Mouse (Mus musculus) midbrain, embryonic 16.5 days (tissue): ENCODE measurements around the gene Pgc. TPM values are rescaled to one million over a fixed set of nuclear protein-coding genes. Genes with fewer than 3 reads are reported as not detected.
A peak's percentile ranks its signal among the peaks of the same experiment; 100 is the strongest.

ENCODE experiments used
- ATAC-seq: fragments of 200-750 bp; cut with Nextera tagmentation; 2 replicates; pipeline ENCODE4 v1.8.0; 2017; ENCODE audit warnings: moderate TSS enrichment
- H3K27ac ChIP-seq: fragments of 300-500 bp; sonication (generic); 2 replicates; pipeline ENCODE4 v1.5.1; 2014; ENCODE audit warnings: mild to moderate bottlenecking, low read length, mixed read lengths
- H3K27me3 ChIP-seq: fragments of 300-500 bp; sonication (generic); 2 replicates; pipeline ENCODE4 v1.6.1; 2014; ENCODE audit warnings: low read depth, low read length, mixed read lengths; ENCODE audit not compliant: control insufficient read depth, insufficient read depth
- H3K36me3 ChIP-seq: fragments of 300-500 bp; sonication (generic); 2 replicates; pipeline ENCODE4 v1.6.1; 2014; ENCODE audit warnings: mild to moderate bottlenecking, low read length, moderate library complexity, mixed read lengths; ENCODE audit not compliant: control insufficient read depth, insufficient read depth
- H3K4me1 ChIP-seq: fragments of 300-500 bp; sonication (generic); 2 replicates; pipeline ENCODE4 v1.6.1; 2014; ENCODE audit warnings: mild to moderate bottlenecking, low read length, mixed read lengths; ENCODE audit not compliant: control insufficient read depth, insufficient read depth
- H3K4me2 ChIP-seq: fragments of 300-500 bp; sonication (generic); 2 replicates; pipeline ENCODE4 v1.6.1; 2014; ENCODE audit warnings: mild to moderate bottlenecking, low read length, mixed read lengths
- H3K4me3 ChIP-seq: fragments of 300-500 bp; sonication (generic); 2 replicates; pipeline ENCODE4 v1.5.1; 2014; ENCODE audit warnings: low read depth, mild to moderate bottlenecking, low read length, moderate library complexity, mixed read lengths
- H3K9ac ChIP-seq: fragments of 300-500 bp; sonication (generic); 2 replicates; pipeline ENCODE4 v1.6.1; 2014; ENCODE audit warnings: low read depth, low read length, mixed read lengths
- H3K9me3 ChIP-seq: fragments of 300-500 bp; sonication (generic); replicated peaks from 2 replicates; pipeline ENCODE4 v1.6.1; 2014; ENCODE audit warnings: mild to moderate bottlenecking, low read length, mixed read lengths; ENCODE audit not compliant: control insufficient read depth, poor library complexity, severe bottlenecking
- WGBS: fragments of 180-500 bp; shearing (Covaris S2); extraction: QIAGEN DNeasy Blood & Tissue Kit; methylation state at CpG from one replicate; pipeline ENCODE4 v1.1.7; 2014; 5-methylcytosine and 5-hydroxymethylcytosine counted together
- polyA plus RNA-seq: library from polyadenylated mRNA; unstranded; fragments of >200 nt; fragmentation: Nextera tagmentation; extraction: Ambion mirVana; gene quantifications from 2 replicates; pipeline ENCODE4 v1.2.1, GENCODE M21; 2015

Gene Pgc
- polyA plus RNA-seq, 1 experiment from 2014 or later: 0.13 TPM

DNA sequence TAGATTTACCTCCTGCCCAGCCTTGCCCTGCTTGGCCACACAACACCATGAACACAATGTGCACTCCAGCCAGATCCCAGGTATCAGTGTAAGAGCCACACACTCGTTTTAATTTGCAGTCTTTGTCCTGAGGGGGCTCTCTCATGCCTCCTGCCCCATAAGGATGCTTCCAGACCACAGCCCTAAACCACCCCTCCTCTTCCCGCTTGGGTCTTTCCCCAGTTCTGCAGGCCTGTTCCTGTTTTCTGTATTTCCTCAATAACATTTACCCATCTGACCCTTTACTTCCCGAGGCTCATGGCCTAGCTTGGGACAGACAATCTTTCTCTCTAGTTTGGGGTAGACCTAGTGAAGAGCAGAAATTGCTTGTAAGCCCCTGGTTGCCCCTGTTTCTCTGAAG, 11.6 kb upstream of the Pgc start:
- Histone ChIP-seq H3K4me2 (no peak overlapping the region), H3K4me1 (peaks cover 2% of the 10 kb centered on the region; the same call in 1 of the 2 replicates), H3K9ac (no peak overlapping the region), H3K36me3 (no peaks in the 10 kb centered on the region), H3K27ac (no peak overlapping the region), H3K4me3 (no peak overlapping the region), H3K9me3 (no peaks in the 10 kb centered on the region), H3K27me3 (no peaks in the 10 kb centered on the region)
- 55% methylated on average over 3 of the region's 3 CpGs for WGBS
- no peak for ATAC-seq

DNA sequence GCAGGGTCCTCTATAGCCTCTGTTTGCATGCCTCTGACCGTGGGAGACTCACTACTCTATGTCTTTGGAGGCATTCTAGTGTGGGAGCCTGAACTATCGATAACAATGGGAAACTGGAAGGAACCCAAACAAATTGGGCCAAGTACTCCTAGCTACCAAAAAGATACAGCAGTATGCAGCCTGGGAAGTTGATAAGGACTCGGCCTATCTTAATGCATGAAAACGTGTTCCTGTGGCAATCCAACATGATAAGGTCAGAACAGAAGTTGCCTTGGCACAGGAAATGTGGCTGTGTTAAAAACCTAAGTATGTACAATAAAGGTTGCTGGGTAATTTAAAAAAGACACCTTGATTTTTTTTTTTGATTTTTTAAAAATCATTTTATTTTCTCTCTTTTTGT, 5.5 kb upstream of the Pgc start:
- H3K9me3 ChIP-seq: no peaks in the 10 kb centered on the region
- H3K4me3 ChIP-seq: no peak overlapping the region
- no peaks in the 10 kb centered on the region for H3K36me3 ChIP-seq
- WGBS: 87% methylated on average over 4 of the region's 4 CpGs
- ATAC-seq: no peak
- H3K4me2 ChIP-seq: no peak overlapping the region
- H3K27ac ChIP-seq: no peak overlapping the region
- H3K27me3 ChIP-seq: no peaks in the 10 kb centered on the region
- H3K4me1 ChIP-seq: no peaks in the 10 kb centered on the region
- no peak overlapping the region for H3K9ac ChIP-seq

DNA sequence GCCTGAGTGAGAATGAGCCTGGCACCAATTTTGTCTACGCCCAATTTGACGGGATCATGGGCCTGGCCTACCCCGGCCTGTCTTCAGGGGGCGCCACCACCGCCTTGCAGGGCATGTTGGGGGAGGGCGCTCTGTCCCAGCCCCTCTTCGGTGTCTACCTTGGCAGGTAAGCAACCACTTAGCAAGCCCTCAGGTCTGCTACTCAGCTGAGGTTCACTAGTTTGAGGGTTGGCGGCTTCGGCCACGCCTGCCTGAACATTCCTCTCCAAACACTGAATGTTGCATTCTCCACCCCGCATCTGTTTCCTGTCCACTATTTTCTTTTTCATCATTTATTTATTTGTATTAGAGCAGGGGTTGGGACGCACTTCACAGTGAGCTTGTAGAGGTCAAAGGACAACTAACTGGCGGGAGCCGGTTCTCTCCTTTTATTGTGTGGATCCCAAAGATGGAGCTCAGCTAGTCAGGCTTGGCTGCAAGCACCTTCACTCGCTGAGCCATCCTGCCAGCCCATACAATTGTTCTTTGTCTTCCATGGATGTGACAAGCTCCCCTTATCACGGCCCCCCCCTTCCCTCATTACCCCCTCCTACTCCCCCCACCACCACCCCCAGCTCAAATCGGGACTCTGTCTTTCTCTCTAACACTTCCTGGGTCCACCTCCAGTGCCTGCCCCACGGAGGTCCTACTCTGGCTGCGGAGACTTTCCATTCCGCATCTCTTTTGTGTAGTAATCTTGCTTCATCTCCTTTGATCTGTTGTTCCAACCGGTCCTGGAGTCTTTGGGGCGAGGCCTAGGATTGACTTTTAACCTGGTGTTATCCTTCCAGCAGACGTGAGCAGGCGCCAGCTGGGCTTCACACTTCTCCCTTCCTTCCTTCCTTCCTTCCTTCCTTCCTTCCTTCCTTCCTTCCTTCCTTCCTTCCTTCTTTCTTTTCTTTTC, 4.3 kb downstream of the Pgc start:
- Histone ChIP-seq H3K9me3 (no peaks in the 10 kb centered on the region), H3K36me3 (no peaks in the 10 kb centered on the region), H3K4me1 (no peaks in the 10 kb centered on the region), H3K27me3 (no peaks in the 10 kb centered on the region), H3K27ac (no peak overlapping the region), H3K4me3 (no peak overlapping the region), H3K9ac (no peak overlapping the region), H3K4me2 (no peak overlapping the region)
- no peak for ATAC-seq
- 49% methylated on average over 24 of the region's 24 CpGs for WGBS

DNA sequence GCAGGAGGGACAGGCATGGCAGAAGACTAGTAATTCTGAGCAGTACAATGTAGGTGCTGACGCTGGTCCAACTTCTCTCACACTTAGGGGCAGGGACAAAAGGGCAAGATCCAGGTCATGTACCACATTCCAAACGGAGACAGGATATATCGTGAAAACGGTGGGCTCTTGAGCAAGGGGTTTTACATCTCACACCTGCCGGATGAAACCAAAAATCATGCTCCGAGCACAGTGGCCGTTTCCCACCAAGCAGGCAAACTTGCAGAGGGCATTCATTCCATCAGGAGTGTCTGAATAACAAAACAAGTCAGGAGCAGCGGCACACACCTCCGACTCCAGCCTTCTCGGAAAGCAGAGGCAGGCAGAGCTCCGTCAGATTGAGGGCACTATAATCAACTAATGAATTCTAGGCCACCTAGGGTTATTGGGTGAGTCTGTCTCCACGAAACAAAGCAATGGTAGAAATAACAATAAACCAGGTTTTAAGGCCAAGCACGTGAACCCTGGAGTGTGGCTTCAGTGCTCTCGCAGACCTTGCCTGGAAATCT, 9.0 kb downstream of the Pgc start:
- Histone ChIP-seq H3K36me3 (no peaks in the 10 kb centered on the region), H3K9ac (no peak overlapping the region), H3K4me3 (no peak overlapping the region), H3K9me3 (no peaks in the 10 kb centered on the region), H3K4me1 (peaks cover 15% of the 10 kb centered on the region), H3K27ac (no peak overlapping the region), H3K27me3 (peaks cover 17% of the 10 kb centered on the region), H3K4me2 (no peak overlapping the region)
- WGBS: 78% methylated on average over 14 of the region's 14 CpGs
- ATAC-seq: no peak

DNA sequence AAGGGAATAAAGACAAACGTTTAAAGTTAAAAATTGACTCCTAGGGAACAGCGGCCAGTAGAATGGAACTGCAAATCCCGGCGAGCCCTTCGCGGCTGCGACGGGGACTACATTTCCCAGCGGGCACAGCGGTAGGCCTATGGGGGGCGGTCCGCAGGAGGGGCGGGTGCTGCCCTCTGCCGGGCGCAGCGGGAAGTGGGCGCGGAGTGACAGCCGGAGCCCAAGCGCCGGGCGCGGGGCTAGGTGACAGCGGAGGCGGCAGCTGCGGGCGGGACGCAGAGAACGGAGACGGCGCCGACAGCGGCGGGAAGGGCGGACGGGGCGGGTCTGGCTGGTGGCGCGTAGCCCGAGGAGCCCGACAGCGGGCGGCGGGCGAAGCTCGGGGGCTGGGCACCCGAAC, 10.2 kb downstream of the Pgc start, which contains the start of gene Tfeb:
Gene Tfeb, plus strand, starts transcription at position 175 of the 400 bp plus-strand sequence.
- Histone ChIP-seq H3K9me3 (no peaks in the 10 kb centered on the region), H3K9ac (peak within 1 kb of the TSS; percentile 68), H3K4me1 (peaks cover 15% of the 10 kb centered on the region), H3K27ac (no peak within 1 kb of the TSS), H3K27me3 (peaks cover 17% of the 10 kb centered on the region), H3K36me3 (no peaks in the 10 kb centered on the region), H3K4me2 (peak within 1 kb of the TSS; percentile 94), H3K4me3 (peak within 1 kb of the TSS; percentile 65)
- peak; percentile 81 for ATAC-seq
- WGBS: under 1% methylated on average over 38 of the region's 47 CpGs

DNA sequence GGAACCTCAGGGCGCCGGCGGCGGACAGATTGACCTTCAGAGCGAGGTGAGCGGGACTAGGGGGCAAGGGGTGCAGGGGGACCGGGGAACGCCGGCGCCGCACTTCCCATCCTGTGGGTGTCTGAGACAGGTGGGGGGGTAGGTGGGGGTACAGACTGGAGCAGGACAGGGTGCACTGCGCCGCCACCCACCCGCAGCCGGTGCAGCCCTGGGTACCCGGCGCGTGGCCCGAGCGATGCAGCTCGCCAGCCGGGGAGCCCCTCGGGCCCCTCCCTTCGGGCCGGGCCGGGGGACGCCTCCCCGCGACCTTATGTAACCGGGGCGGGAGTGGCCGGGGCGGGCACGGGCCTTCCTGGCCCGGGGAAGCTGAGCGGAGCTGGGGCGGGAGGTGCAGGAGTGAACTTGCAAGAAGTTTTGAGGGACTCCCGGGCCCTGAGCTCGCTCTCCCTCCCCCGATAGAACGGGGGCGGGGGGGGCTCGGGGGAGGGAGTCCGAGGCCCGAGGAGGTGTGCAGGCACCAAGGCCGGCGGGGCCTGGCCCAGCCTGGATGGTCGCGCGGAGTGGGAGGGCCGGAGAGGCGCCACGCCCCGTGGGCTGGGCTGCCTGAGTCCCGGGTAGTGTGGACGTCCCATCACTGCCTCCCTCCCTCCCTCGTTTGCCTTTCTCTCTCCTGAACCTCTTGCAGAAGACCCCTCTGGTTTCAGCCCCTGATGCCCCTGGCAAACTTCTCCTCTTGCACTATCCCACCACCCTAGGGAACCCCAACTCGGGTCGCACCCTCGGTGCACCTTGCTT, 10.8 kb downstream of the Pgc start:
- H3K4me2 ChIP-seq: peak overlapping the region; percentile 94
- H3K4me1 ChIP-seq: peaks cover 15% of the 10 kb centered on the region
- no peaks in the 10 kb centered on the region for H3K9me3 ChIP-seq
- WGBS: under 1% methylated on average over 35 of the region's 60 CpGs
- no peaks in the 10 kb centered on the region for H3K36me3 ChIP-seq
- no peak overlapping the region for H3K27ac ChIP-seq
- ATAC-seq: peak; percentile 78
- H3K4me3 ChIP-seq: peak overlapping the region; percentile 65
- H3K9ac ChIP-seq: peak overlapping the region; percentile 68
- H3K27me3 ChIP-seq: peaks cover 17% of the 10 kb centered on the region

DNA sequence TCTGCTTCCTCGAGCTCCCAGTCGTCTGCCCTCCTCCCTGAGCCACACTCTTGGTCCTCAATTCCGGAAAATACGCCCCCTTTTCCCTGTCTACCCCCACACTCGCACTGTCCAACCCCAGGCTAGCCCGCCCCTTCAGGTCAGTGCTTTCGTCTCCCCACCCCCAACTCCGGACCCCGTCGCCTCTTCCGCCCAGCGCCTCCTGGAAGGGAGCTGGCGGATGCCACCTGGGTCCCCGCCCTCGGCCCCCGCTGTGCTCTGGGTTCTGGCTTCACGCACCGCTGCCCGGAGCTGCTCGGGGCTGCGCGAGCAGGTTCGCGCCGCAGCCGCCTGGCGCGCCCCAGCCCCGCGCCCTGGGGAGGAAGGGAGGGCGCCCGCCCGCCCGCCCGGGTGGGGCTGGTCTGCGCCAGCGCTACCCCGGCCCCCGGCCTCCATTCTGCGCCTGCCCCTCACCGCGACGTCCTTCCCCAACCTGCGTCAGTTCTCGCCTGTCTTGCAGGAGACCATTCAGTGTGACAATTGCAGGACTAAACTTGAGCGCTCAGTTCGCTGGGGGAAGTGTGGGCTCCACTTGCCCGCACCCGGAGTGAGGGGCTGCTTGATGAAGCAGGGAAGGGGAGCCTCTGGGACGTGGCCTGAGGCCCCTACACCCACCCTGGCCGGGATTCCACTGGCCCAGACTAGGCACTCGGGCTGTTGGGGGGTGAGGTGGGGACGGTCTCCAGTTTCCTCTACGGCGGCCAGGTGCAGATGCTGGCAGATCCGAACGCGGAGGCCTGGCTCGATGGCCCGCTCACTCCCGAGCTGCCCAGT, 11.6 kb downstream of the Pgc start:
- H3K4me2 ChIP-seq: peak overlapping the region; percentile 94
- WGBS: under 1% methylated on average over 40 of the region's 61 CpGs
- peak; percentile 30 for ATAC-seq

More for the DNA sequence above, 11.6 kb downstream of the Pgc start:
- Histone ChIP-seq H3K36me3 (no peaks in the 10 kb centered on the region), H3K4me3 (peak overlapping the region; percentile 65), H3K9ac (peak overlapping the region; percentile 60), H3K4me1 (peaks cover 15% of the 10 kb centered on the region), H3K27ac (no peak overlapping the region), H3K27me3 (peaks cover 17% of the 10 kb centered on the region), H3K9me3 (no peaks in the 10 kb centered on the region)
